Mouse (Mus musculus): Measurements from ENCODE around the gene Clec2d. TPM values are rescaled to one million over a fixed set of nuclear protein-coding genes. Genes with fewer than 3 reads are reported as not detected.

Gene Clec2d
- polyA plus RNA-seq, 1 experiment from 2014 or later, result not detected

GRCm38 (mm10) chr6:129202306-129202705, 21.9 kb downstream of the Clec2d start:
- WGBS, result 91% methylated on average over 1 of the region's 1 CpGs
- Histone ChIP-seq H3K4me2 (ENCODE audit: low read depth) (no peak overlapping the region), H3K4me1 (ENCODE audit: control insufficient read depth, insufficient read depth, low read length) (no peaks in the 10 kb centered on the region), H3K27ac (ENCODE audit: low read depth, low read length) (no peak overlapping the region), H3K36me3 (ENCODE audit: control insufficient read depth, insufficient read depth, low read length) (no peaks in the 10 kb centered on the region), H3K4me3 (ENCODE audit: low read depth, low read length) (no peak overlapping the region), H3K27me3 (ENCODE audit: control insufficient read depth, insufficient read depth, low read length) (no peaks in the 10 kb centered on the region), H3K9me3 (ENCODE audit: control insufficient read depth, low read length) (no peaks in the 10 kb centered on the region), H3K9ac (ENCODE audit: low read length) (no peak overlapping the region)
- ATAC-seq (ENCODE audit: insufficient read depth, low FRiP score, low TSS enrichment), result no peak
- DNase-seq (ENCODE audit: low spot score), result no peak

GRCm38 (mm10) chr6:129204342-129204741, 23.9 kb downstream of the Clec2d start:
- Histone ChIP-seq H3K4me2 (ENCODE audit: low read depth) (no peak overlapping the region), H3K4me1 (ENCODE audit: control insufficient read depth, insufficient read depth, low read length) (no peaks in the 10 kb centered on the region), H3K27me3 (ENCODE audit: control insufficient read depth, insufficient read depth, low read length) (no peaks in the 10 kb centered on the region), H3K27ac (ENCODE audit: low read depth, low read length) (no peak overlapping the region), H3K9ac (ENCODE audit: low read length) (no peak overlapping the region), H3K36me3 (ENCODE audit: control insufficient read depth, insufficient read depth, low read length) (no peaks in the 10 kb centered on the region), H3K4me3 (ENCODE audit: low read depth, low read length) (no peak overlapping the region), H3K9me3 (ENCODE audit: control insufficient read depth, low read length) (no peaks in the 10 kb centered on the region)
- DNase-seq (ENCODE audit: low spot score) (no peak), ATAC-seq (ENCODE audit: insufficient read depth, low FRiP score, low TSS enrichment) (no peak)
- 82% methylated on average over 1 of the region's 1 CpGs for WGBS

- ATAC-seq (ENCODE audit: insufficient read depth, low FRiP score, low TSS enrichment) (no peak), DNase-seq (ENCODE audit: low spot score) (no peak)
- H3K4me3 ChIP-seq (ENCODE audit: low read depth, low read length), result no peak overlapping the region
- no peaks in the 10 kb centered on the region for H3K27me3 ChIP-seq (ENCODE audit: control insufficient read depth, insufficient read depth, low read length)
- no peak overlapping the region for H3K4me2 ChIP-seq (ENCODE audit: low read depth)
- 92% methylated on average over 3 of the region's 3 CpGs for WGBS
- no peak overlapping the region for H3K27ac ChIP-seq (ENCODE audit: low read depth, low read length)
- H3K36me3 ChIP-seq (ENCODE audit: control insufficient read depth, insufficient read depth, low read length), result no peaks in the 10 kb centered on the region
- H3K9me3 ChIP-seq (ENCODE audit: control insufficient read depth, low read length), result no peaks in the 10 kb centered on the region
- no peak overlapping the region for H3K9ac ChIP-seq (ENCODE audit: low read length)
- no peaks in the 10 kb centered on the region for H3K4me1 ChIP-seq (ENCODE audit: control insufficient read depth, insufficient read depth, low read length)
Observed at GRCm38 (mm10) chr6:129204838-129205237, 24.4 kb downstream of the Clec2d start.

GRCm38 (mm10) chr6:129208891-129209519, 28.6 kb downstream of the Clec2d start:
- Histone ChIP-seq H3K4me2 (ENCODE audit: low read depth) (no peak overlapping the region), H3K27me3 (ENCODE audit: control insufficient read depth, insufficient read depth, low read length) (no peaks in the 10 kb centered on the region), H3K4me1 (ENCODE audit: control insufficient read depth, insufficient read depth, low read length) (no peaks in the 10 kb centered on the region), H3K27ac (ENCODE audit: low read depth, low read length) (no peak overlapping the region), H3K9ac (ENCODE audit: low read length) (no peak overlapping the region), H3K4me3 (ENCODE audit: low read depth, low read length) (no peak overlapping the region), H3K36me3 (ENCODE audit: control insufficient read depth, insufficient read depth, low read length) (no peaks in the 10 kb centered on the region), H3K9me3 (ENCODE audit: control insufficient read depth, low read length) (no peaks in the 10 kb centered on the region)
- 92% methylated on average over 5 of the region's 5 CpGs for WGBS
- no peak for DNase-seq (ENCODE audit: low spot score)
- no peak for ATAC-seq (ENCODE audit: insufficient read depth, low FRiP score, low TSS enrichment)

GRCm38 (mm10) chr6:129209785-129210446, 29.5 kb downstream of the Clec2d start:
- no peak for ATAC-seq (ENCODE audit: insufficient read depth, low FRiP score, low TSS enrichment)
- H3K4me3 ChIP-seq (ENCODE audit: low read depth, low read length), result no peak overlapping the region
- no peak overlapping the region for H3K4me2 ChIP-seq (ENCODE audit: low read depth)
- DNase-seq (ENCODE audit: low spot score), result no peak
- no peak overlapping the region for H3K27ac ChIP-seq (ENCODE audit: low read depth, low read length)
- H3K36me3 ChIP-seq (ENCODE audit: control insufficient read depth, insufficient read depth, low read length), result no peaks in the 10 kb centered on the region
- WGBS, result 75% methylated on average over 1 of the region's 1 CpGs
- H3K9me3 ChIP-seq (ENCODE audit: control insufficient read depth, low read length), result no peaks in the 10 kb centered on the region
- no peak overlapping the region for H3K9ac ChIP-seq (ENCODE audit: low read length)
- no peaks in the 10 kb centered on the region for H3K4me1 ChIP-seq (ENCODE audit: control insufficient read depth, insufficient read depth, low read length)
- no peaks in the 10 kb centered on the region for H3K27me3 ChIP-seq (ENCODE audit: control insufficient read depth, insufficient read depth, low read length)

- no peak overlapping the region for H3K4me3 ChIP-seq (ENCODE audit: low read depth, low read length)
- H3K9me3 ChIP-seq (ENCODE audit: control insufficient read depth, low read length), result no peaks in the 10 kb centered on the region
- ATAC-seq (ENCODE audit: insufficient read depth, low FRiP score, low TSS enrichment) (no peak), DNase-seq (ENCODE audit: low spot score) (no peak)
- H3K9ac ChIP-seq (ENCODE audit: low read length), result no peak overlapping the region
- H3K4me2 ChIP-seq (ENCODE audit: low read depth), result no peak overlapping the region
- no peaks in the 10 kb centered on the region for H3K36me3 ChIP-seq (ENCODE audit: control insufficient read depth, insufficient read depth, low read length)
- no peak overlapping the region for H3K27ac ChIP-seq (ENCODE audit: low read depth, low read length)
- no peaks in the 10 kb centered on the region for H3K27me3 ChIP-seq (ENCODE audit: control insufficient read depth, insufficient read depth, low read length)
- 89% methylated on average over 4 of the region's 4 CpGs for WGBS
- H3K4me1 ChIP-seq (ENCODE audit: control insufficient read depth, insufficient read depth, low read length), result no peaks in the 10 kb centered on the region
Observed at GRCm38 (mm10) chr6:129210447-129210790, 30.0 kb downstream of the Clec2d start.

GRCm38 (mm10) chr6:129212421-129213195, 32.2 kb downstream of the Clec2d start:
- no peak for DNase-seq (ENCODE audit: low spot score)
- Histone ChIP-seq H3K36me3 (ENCODE audit: control insufficient read depth, insufficient read depth, low read length) (no peaks in the 10 kb centered on the region), H3K4me2 (ENCODE audit: low read depth) (no peak overlapping the region), H3K27ac (ENCODE audit: low read depth, low read length) (no peak overlapping the region), H3K9me3 (ENCODE audit: control insufficient read depth, low read length) (no peaks in the 10 kb centered on the region), H3K27me3 (ENCODE audit: control insufficient read depth, insufficient read depth, low read length) (no peaks in the 10 kb centered on the region), H3K9ac (ENCODE audit: low read length) (no peak overlapping the region), H3K4me3 (ENCODE audit: low read depth, low read length) (no peak overlapping the region), H3K4me1 (ENCODE audit: control insufficient read depth, insufficient read depth, low read length) (no peaks in the 10 kb centered on the region)
- no peak for ATAC-seq (ENCODE audit: insufficient read depth, low FRiP score, low TSS enrichment)

GRCm38 (mm10) chr6:129213497-129213896, 33.1 kb downstream of the Clec2d start:
- Histone ChIP-seq H3K36me3 (ENCODE audit: control insufficient read depth, insufficient read depth, low read length) (no peaks in the 10 kb centered on the region), H3K9ac (ENCODE audit: low read length) (no peak overlapping the region), H3K9me3 (ENCODE audit: control insufficient read depth, low read length) (no peaks in the 10 kb centered on the region), H3K4me3 (ENCODE audit: low read depth, low read length) (no peak overlapping the region), H3K27me3 (ENCODE audit: control insufficient read depth, insufficient read depth, low read length) (no peaks in the 10 kb centered on the region), H3K4me1 (ENCODE audit: control insufficient read depth, insufficient read depth, low read length) (no peaks in the 10 kb centered on the region), H3K27ac (ENCODE audit: low read depth, low read length) (no peak overlapping the region), H3K4me2 (ENCODE audit: low read depth) (no peak overlapping the region)
- ATAC-seq (ENCODE audit: insufficient read depth, low FRiP score, low TSS enrichment), result no peak
- WGBS, result 84% methylated on average over 1 of the region's 1 CpGs
- no peak for DNase-seq (ENCODE audit: low spot score)

GRCm38 (mm10) chr6:129214263-129214662, 33.8 kb downstream of the Clec2d start:
- WGBS, result 88% methylated on average over 2 of the region's 2 CpGs
- no peak overlapping the region for H3K4me2 ChIP-seq (ENCODE audit: low read depth)

More at GRCm38 (mm10) chr6:129214263-129214662, 33.8 kb downstream of the Clec2d start:
- Histone ChIP-seq H3K9ac (ENCODE audit: low read length) (no peak overlapping the region), H3K4me1 (ENCODE audit: control insufficient read depth, insufficient read depth, low read length) (no peaks in the 10 kb centered on the region), H3K27ac (ENCODE audit: low read depth, low read length) (no peak overlapping the region), H3K9me3 (ENCODE audit: control insufficient read depth, low read length) (no peaks in the 10 kb centered on the region), H3K36me3 (ENCODE audit: control insufficient read depth, insufficient read depth, low read length) (no peaks in the 10 kb centered on the region), H3K27me3 (ENCODE audit: control insufficient read depth, insufficient read depth, low read length) (no peaks in the 10 kb centered on the region), H3K4me3 (ENCODE audit: low read depth, low read length) (no peak overlapping the region)
- DNase-seq (ENCODE audit: low spot score) (no peak), ATAC-seq (ENCODE audit: insufficient read depth, low FRiP score, low TSS enrichment) (no peak)
